Mouse (Mus musculus): ENCODE results near the gene Lrrk1. TPM values are rescaled to one million over a fixed set of nuclear protein-coding genes. Genes with fewer than 3 reads are reported as not detected.

The Lrrk1 gene
- total RNA-seq, 2 experiments from 2014 or later = 3.3 to 4.9 TPM

DNA sequence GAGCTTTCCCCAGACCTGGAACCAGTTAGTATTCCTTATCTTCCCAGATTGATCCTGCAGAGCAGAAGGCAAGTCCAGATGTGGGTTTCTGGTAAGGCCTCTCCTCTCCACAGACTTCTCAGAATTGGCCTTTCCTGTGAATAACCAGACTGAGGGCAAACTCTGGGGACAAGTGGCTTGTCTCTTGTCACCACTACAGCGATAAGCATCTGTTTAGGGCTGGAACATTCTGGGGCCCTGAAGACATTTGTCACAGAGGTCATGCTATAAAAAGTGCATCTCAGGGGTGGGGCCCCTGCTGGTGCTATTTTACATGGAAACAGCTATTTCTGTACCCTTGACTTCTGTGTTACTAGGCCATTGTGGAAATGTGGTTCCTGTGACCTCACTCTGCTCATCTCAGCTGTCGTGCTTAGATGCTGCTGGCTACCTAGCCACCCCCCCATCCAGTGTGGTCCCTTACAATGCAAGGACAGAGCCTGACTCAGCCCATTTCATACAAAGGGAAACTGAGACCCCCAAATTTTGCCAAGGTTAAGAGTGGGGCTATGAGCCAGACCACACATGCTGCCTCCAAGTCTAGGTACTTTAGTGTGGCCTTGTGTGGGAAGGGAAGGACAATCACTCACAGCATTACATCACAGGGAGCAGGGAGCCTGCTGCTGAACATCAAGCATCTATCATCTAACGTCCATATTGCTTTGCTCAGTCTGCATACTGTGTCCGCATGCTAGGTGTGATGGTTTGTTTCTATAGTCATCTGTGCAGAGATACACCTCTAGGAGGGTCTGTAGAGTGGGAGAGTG, 154.8 kb downstream of the Lrrk1 start:
- DNase-seq = no peak
- intact Hi-C loops (cut with DNase I) = loop anchor here (5.0 kb wide), 1 partner anchor 561 kb away; no protein-coding TSS in a partner anchor

DNA sequence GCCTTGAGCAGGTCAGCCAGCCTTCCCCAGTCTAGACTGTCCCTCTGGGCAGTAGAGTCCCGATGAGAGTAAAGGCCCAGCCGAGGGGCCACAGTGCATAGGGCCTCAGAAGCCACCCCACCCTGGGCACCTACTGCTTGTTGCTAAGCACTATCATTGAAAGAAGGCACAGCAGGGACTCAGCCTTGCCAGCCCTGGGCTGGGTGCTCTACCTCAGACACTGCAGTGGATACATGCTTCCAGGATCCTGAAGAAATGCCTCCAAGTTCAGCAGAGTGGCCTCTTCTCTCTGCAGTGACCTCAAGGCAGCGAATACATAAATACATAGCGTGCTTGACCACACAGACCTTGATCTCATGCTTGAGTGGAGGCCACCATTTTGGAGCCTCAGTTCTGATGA, 156.3 kb downstream of the Lrrk1 start:
- no peak for DNase-seq
- intact Hi-C loops (cut with DNase I) = loop anchor here (5.0 kb wide), 1 partner anchor 560 kb away; no protein-coding TSS in a partner anchor

DNA sequence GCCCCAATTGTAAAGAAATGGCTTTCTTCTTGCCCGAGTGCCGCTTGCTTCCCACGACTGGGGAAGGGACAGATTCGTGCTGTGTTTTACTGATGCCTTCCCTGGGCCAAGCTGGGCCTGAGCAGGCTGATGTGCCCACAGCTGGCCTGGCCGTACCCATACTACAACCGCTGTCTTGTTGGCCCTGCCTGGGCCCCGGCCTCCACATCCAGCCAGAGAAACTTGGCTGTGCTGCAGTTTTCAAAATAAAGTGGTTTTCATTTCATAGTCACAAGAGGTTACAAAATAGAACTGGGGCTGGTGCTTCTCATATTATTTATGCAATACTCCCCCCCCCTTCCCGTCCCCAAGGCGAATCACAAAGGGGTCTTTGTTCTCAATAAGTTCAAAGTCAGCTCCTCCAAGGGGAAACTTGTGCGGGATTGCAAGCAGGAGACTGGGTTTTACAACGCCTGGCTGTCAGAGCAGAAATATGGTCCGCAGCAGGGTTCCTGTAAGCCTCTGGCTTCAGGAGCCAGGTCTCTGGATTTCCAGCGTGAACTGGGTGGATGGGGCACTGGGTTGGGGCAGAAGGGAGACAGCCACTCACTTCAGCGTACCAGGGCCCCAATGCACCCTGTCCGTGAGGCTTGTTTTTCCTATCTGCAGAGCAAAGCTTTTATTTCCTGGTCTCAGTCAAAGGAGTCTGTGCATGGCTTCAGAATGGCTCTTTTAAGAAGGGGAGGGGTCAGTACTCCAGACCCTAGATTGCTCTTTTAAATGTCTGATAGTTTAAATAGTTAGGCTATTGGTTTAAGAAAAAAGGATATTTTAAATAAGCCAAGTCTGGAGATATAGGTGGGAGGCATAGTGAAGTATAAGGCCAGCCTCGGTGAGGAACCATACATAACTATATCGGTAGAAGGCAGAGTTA, 157.3 kb downstream of the Lrrk1 start:
- intact Hi-C loops (cut with DNase I) = loop anchor here (5.0 kb wide), 1 partner anchor 559 kb away; no protein-coding TSS in a partner anchor
- no peak for DNase-seq

DNA sequence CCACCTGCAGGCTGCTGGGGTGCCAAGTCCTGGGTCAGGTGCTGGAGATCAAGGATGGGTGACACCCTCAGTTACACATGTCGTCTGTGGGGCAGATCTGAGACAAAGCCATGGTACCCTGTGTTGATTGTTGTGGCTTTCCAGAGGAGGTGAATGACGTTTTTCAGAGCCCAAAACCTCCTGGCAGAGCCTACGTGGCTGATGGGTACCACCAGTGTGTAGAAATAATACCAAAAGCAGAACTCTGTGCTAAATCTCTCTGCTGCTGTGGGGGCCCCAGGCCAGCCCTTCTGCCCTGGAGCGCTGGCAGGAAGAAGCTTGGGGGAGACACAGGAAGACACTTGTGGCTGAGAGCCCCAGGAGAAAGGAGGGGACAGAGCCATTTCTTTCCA, 157.9 kb downstream of the Lrrk1 start:
- no peak for DNase-seq
- intact Hi-C loops (cut with DNase I) = loop anchor here (5.0 kb wide), 1 partner anchor 558 kb away; no protein-coding TSS in a partner anchor

DNA sequence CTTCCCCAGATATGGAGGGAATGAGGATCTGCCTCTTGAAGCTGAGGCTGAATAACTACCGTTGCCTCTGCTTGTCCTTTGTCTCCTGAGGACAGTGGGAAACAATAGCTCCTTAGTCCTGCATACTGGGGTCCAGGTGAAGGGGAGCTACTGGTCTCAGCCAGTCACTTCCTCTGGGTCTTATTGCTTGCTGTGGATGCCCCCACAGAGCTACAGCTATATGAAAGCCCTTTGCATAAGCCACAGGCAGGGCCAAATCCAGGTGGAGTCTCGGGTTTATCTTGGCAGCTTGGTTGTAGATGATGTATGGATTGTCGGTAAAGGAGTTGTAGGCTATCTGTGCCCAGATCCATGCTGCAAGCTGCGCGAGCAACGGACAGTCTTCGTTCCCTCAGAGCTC, 158.7 kb downstream of the Lrrk1 start:
- DNase-seq = no peak
- intact Hi-C loops (cut with DNase I) = no loop called here

DNA sequence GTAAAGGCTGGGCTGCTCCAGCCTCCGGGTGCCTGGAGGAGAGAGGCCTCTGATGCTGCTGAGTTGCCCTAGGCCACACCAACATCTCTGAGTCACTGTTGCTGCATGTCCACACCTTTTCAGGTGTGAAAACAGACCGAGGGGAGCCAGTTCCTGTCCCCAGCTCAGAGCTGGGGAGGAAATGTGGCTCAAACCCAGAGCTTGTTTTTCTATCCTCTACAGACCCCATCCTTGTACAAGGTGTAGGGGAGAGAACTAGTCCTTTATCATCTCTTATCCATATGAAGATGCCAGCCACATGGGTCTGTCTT, 159.6 kb downstream of the Lrrk1 start:
- no peak for DNase-seq

DNA sequence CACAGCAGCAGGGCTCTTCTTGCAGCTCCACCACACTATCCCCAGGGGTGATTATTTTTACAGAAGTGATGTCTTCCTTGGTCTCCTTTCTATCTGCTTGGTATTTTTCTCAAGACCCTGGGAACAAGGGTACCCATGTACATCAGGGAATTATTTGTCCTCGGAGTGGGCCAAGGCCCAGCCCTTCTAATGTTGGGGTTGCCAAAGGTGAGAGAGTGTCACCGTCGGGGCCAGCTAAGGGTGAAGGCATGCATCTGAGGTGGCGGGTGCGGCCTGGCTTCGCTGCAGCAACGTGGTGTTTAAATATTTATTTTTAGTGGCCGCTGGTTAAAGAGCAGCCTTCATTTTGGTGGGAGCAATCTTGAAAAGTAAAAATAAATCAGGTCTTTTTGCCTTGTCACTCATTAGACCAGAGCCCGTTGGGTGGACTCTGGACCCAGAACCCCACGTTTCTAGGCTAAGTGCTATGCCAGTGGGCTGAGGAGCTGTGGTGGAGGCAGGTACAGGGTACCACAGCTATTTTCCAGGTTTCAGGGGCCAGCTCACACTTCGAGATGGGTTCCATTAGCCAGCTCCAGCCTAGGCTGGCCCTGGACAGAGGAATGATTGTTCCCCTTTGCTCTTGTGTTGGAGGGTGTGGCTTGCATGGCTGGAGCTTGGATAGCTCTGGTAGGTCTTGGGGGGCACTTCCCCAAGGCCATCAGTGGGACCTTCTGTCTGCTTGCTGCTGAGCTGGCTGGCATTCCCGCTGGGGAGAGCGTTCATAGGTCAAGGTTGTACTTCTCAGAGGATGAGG, 160.1 kb downstream of the Lrrk1 start:
- no peak for DNase-seq
- intact Hi-C loops (cut with DNase I) = no loop called here

More for the DNA sequence above, 159.6 kb downstream of the Lrrk1 start:
- intact Hi-C loops (cut with DNase I) = no loop called here

DNA sequence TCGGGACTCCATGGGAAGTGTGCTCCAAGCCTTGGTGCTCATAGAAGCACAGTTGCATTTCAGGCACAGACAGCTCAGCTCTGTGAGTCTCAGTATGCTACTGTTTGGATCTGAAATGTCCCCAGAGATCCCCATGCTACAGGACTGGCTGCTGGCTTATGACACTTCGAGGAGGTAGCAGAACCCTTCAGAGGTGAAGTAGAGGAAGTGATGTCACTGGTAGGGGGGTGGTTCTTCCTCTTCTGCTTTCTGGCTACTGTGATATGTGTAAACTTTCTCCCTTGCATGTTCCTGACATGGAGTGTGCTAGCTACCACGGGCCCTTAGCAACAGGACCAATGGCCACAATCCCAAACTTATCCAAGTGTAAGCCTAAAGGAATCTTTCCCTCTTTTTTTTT, 162.3 kb downstream of the Lrrk1 start:
- no peak for DNase-seq
- intact Hi-C loops (cut with DNase I) = no loop called here

DNA sequence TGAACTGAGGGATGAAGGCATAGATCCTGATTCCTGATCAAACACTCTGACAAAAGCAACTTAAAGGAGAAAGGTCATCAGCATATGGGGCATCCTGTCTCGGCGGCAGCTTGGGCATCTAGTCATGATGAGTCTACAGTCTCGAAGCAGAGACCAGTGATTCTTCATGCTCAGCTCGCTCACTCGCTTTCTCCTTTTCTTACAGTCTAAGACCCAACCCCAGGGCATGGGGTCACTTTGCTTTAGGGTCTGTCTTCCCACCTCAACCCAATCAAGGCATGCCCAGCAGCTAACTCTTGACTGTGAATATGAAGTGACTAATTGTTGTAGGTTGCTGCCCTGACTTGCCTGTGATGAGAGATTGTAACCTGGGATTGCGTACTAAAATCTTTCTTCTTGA, 163.6 kb downstream of the Lrrk1 start:
- DNase-seq = no peak
- intact Hi-C loops (cut with DNase I) = no loop called here

DNA sequence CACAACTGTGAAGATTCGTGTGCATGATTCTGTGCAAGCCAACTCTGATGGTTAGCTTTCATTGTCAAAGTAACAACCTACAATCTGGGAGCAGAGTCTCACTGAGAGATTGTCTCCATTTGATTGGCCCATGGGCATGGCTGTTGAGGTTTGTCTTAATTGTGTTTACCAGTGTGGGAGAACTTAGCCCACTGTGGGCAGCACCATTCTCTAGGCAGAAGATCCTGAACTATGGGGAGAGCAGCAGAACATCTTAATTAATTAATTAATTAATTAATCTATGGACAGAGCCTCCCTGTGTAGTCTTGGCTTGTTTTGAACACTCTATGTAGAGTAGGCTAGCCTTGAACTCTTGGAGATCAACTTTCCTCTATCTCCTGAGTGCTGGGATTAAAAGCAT, 164.4 kb downstream of the Lrrk1 start:
- intact Hi-C loops (cut with DNase I) = no loop called here
- DNase-seq = no peak

DNA sequence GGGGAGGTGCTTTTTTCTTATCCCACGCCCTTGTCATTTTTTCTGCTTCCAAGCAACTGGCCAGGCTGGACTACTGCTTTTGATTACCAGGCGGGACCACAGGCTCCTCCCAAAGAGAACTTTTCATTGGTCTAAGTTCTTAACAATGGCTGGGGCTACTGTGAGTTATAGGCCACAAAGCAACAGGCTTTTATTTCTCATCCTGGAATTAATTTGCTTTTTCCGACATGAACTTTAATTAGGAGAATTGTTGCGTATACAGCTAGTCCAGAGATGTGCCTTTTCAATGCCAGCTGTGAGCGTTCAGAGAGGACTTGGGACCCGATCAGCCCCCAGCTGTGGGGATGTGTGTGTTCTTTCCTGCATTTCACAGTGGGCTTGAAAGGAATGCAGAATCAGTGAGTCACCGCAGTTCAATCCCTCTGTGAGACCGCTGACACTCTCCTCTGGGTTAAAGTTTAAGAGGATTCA, 165.5 kb downstream of the Lrrk1 start:
- intact Hi-C loops (cut with DNase I) = no loop called here
- no peak for DNase-seq

DNA sequence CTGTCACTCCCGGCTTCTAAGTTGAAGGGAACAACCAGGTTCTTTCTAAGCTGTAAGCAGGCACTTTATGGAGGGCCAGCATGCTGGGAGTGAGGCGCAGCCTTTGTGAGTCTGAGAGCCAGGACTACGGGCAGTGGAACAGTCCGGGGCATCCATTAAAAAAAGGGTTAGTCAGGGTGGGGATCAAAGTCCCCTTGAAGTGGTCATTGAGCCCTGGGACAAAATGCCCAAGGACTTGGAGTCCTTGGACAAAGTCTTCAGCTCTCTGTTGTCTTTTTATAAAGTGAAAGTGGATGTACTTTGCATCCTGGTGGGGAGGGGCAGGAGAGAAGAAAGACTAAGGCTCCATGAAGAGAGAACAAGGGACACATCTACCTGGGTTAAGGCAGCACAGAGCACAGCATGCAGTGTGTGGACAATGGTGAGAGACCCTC, 168.3 kb downstream of the Lrrk1 start:
- no peak for DNase-seq
- intact Hi-C loops (cut with DNase I) = no loop called here

DNA sequence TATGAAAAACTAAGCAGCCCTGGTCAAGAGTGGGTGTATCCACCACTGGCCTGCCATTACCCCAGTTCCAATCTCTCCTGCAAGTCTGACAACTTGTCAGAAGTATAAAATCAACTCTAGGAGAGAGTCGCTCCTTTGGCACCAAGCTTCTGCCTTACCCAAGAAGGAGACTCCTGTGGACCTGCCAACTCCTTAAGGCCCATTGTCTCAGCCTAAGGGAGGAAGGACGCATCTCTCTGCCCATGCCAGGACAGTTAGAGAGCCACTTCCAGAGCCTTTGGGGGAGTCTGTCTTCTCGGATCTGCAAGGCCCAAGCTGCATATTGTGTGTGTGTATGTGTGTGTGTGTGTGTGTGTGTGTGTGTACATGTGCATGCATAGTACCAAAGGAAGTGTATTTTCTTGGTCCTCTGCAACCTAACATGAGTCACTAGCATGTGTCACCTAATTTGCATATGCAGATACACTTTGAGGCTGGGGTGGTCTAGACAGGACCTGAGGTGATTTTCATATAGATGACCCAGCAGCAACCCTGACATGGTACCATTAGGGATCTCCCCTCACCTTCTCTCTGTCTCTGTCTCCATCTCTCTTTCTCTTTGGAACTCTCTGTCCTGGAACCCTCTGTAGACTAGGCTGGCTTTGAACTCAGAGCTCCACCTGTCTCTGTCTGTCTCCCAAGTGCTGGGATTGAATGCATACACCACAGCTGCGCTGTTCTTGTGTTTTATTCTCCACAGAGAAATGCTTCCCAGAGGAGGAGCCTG, 168.9 kb downstream of the Lrrk1 start:
- no peak for DNase-seq
- intact Hi-C loops (cut with DNase I) = no loop called here

DNA sequence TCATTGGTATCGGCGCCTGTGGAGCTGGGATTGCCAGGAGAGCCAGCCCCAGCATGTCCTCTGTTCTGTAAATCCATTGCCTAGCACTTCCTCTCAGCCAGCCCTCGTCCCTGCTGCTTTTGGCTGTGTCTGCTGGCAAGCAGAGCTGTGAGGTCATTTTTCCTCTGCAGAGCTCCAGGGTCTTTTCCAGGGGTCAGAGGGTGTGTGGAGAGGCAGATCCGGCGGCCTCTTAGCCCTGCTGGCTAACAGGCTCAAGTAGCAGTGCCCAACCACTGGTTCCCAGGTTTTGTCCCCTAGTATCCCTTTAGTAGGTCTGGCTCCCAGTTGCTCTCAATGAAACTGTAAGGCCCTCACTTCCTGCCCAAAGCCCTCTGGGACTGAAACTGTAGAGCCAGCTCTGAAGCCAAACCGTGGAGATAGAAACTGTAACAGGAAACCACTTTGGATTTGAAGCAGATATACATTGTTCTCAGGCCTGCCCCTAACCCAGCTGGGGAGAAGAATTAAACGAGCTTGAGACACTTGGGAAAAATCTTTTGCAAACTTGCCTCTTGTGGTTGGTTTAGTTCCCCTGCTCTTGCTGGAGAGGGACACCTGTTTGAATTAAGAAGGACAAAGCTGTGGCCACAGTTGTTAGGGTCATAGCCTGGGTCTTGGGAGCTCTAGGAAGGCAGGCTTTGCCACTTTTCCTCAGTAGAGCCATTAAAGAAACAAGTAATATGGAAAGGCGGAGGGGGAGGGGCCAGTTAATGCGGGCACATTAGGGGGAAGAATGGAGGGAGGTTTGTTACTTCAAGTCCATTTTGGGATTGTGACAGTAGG, 169.7 kb downstream of the Lrrk1 start:
- intact Hi-C loops (cut with DNase I) = no loop called here
- peak; percentile 40 to 49 for DNase-seq

DNA sequence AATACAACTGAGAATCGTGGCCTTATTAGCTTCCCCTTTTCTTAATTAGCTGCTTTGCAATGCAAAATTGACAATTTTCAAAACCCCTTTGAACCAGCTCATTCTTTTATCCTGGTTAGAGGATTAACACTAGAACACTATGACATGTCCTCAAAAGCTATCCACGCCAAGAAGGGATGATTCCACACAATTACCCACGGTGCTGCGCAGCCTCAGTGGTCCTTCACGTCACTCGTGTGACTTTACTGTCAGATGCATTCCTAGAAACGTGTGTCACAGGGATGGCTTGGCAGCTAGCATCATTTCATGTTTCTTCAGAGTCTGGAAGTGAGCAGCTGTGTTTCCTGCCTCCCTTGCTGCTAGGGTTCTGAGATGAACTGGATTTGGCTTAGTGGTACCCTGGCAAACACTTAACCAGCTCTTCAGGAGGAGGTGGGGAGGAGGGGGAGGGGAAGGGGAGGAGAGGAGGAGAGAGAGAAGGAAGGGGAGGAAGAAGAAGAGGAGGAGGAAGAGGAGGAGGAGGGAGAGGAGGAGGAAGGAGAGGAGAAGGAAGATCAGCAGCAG, 170.5 kb downstream of the Lrrk1 start:
- no peak for DNase-seq
- intact Hi-C loops (cut with DNase I) = no loop called here

DNA sequence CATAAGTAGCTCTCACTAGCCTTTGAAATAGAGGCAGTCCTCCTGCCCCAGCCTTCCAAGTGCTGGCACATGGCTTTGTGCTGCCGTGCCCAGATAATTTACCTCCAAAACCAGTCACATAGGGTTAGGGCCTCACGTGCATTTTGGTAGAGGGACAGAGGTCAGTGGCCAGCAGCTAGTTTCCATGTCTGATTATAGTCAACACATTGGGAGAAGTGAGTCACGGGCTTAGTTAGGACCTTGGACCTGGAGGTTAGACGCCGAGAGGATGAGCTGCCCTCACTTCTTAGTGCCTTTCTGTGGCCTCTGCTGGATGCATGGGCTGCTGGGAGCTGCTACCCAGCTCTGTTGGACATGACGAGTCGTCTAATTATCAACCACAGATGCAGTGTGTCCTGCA, 171.1 kb downstream of the Lrrk1 start:
- intact Hi-C loops (cut with DNase I) = no loop called here
- DNase-seq = no peak

DNA sequence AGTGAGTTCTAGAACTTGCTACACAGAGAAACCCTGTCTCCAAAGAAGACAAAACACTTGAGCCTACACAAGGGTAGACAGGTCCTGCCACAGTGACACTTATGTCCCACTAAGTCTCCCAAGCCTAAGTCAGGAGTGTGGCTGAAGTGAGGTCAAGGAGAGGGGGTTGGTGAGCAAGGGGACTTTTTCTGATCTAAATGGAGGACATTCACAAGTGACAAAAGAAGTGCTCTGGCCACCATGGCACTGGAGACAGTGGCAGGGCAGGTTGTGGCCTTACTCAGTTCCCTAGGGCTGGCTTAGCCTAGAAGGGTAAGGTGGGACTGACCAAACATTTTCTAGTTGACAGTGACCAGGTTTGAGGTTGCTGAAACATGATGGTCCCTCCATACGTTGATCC, 172.2 kb downstream of the Lrrk1 start:
- no peak for DNase-seq
- intact Hi-C loops (cut with DNase I) = no loop called here

DNA sequence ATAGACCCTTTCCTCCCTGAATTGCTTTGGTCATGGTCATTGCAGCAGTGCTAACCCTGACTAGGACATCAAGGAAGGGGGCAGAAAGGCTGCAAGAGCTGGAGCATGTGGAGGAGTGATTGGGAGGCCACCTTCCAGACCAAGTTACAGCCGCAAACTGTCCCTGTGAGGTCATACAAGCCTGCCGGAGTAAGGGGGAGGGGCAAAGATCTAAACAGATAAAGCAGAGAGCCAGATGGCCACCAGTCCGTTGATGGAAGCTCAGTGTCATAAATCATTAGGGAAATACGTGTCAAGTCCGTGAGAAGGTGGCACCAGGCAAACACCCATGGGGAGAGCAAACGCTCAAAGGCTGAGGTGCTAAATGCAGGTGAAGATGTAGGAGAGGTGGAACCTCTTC, 173.7 kb downstream of the Lrrk1 start:
- no peak for DNase-seq
- intact Hi-C loops (cut with DNase I) = no loop called here

DNA sequence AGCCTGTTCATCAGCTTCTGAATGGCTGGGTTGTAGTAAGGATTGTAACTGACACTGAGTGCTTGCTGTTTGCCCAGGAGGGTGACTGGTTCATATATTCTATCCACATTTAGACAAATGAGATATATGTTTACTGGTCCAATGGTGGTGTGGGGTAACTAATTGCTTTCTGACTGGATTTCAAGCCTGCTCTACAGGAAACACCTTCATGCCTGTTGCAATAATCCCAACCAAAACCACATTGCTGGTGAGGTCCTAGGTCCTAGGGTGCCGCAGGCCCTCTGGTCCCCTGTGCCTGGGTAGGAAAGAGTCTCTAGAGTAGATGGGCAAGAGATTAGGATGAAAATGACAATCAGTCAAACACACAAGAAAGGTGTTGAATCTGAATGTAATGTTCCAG, 175.3 kb downstream of the Lrrk1 start:
- intact Hi-C loops (cut with DNase I) = no loop called here

More for the DNA sequence above, 175.3 kb downstream of the Lrrk1 start:
- DNase-seq = no peak

Measured in gastrocnemius, postnatal 36 days (tissue).